Mouse (Mus musculus): ENCODE measurements around the gene Radil.

DNA sequence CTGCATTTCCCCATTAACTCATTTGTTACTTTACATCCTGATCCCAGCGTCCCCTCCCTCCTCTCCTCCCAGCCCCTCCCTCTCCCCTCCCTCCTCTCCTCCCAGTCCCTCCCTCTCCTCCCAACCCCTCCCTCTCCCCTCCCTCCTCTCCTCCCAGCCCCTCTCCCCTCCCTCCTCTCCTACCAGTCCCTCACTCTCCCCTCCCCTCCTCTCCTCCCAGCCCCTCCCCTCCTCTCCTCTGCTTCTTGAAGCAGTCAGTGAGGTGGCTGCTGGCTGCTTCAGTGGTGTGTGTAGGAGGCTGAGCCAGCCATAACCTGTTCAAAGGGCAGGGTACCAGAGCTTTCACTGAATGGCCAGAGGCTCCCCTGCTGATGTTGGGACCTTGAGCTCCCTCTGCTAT lies 99.1 kb downstream of the Radil start:
- TF ChIP-seq GATA1 (IDR thresholded peaks at IDR 0.05; ENCODE audit: borderline replicate concordance, low read length) (no peak), FLI1 (IDR thresholded peaks at IDR 0.05; ENCODE audit: low read length) (no peak)
